Mouse (Mus musculus) intestine, postnatal 0 days (tissue): ENCODE data around the gene Faf2. TPM values are rescaled to one million over a fixed set of nuclear protein-coding genes. Genes with fewer than 3 reads are reported as not detected.

ENCODE experiments used
- ATAC-seq: fragments of 200-750 bp; cut with Nextera tagmentation; 2 replicates; pipeline ENCODE4 v1.8.0; 2017; ENCODE audit warnings: mild to moderate bottlenecking, moderate TSS enrichment, moderate library complexity
- H3K27ac ChIP-seq: fragments of 300-500 bp; sonication (generic); 2 replicates; pipeline ENCODE4 v1.5.1; 2014; ENCODE audit warnings: mild to moderate bottlenecking, low read depth, low read length, moderate library complexity
- H3K27me3 ChIP-seq: fragments of 300-500 bp; sonication (generic); replicated peaks from 2 replicates; pipeline ENCODE4 v1.6.1; 2014; ENCODE audit warnings: low read length, mixed read lengths; ENCODE audit not compliant: control insufficient read depth, insufficient read depth
- H3K36me3 ChIP-seq: fragments of 300-500 bp; sonication (generic); 2 replicates; pipeline ENCODE4 v1.6.1; 2014; ENCODE audit warnings: mild to moderate bottlenecking, moderate library complexity; ENCODE audit not compliant: control insufficient read depth, insufficient read depth
- H3K4me1 ChIP-seq: fragments of 300-500 bp; sonication (generic); replicated peaks from 2 replicates; pipeline ENCODE4 v1.6.1; 2014; ENCODE audit warnings: antibody characterized with exemption, low read length, mixed read lengths; ENCODE audit not compliant: control insufficient read depth, insufficient read depth
- H3K4me2 ChIP-seq: fragments of 300-500 bp; sonication (generic); replicated peaks from 2 replicates; pipeline ENCODE4 v1.6.1; 2014; ENCODE audit warnings: low read depth, mild to moderate bottlenecking, moderate library complexity
- H3K4me3 ChIP-seq: fragments of 300-500 bp; sonication (generic); 2 replicates; pipeline ENCODE4 v1.5.1; 2014; ENCODE audit warnings: low read depth, low read length
- H3K9ac ChIP-seq: fragments of 300-500 bp; sonication (generic); 2 replicates; pipeline ENCODE4 v1.6.1; 2014; ENCODE audit warnings: mild to moderate bottlenecking, low read depth, low read length
- H3K9me3 ChIP-seq: fragments of 300-500 bp; sonication (generic); 2 replicates; pipeline ENCODE4 v1.6.1; 2016; ENCODE audit warnings: mixed run types; ENCODE audit not compliant: control insufficient read depth
- CTCF ChIP-seq: sonication (generic); IDR thresholded peaks from 2 replicates; pipeline ENCODE4 v1.5.1; 2016; ENCODE audit warnings: low read depth, mild to moderate bottlenecking, control low read depth, antibody characterized with exemption, moderate library complexity
- WGBS: fragments of 180-500 bp; shearing (Covaris S2); extraction: QIAGEN DNeasy Blood & Tissue Kit; methylation state at CpG from one replicate; pipeline ENCODE4 v1.1.7; 2014; 5-methylcytosine and 5-hydroxymethylcytosine counted together
- polyA plus RNA-seq: library from polyadenylated mRNA; unstranded; fragments of >200 nt; fragmentation: Nextera tagmentation; extraction: Ambion mirVana; gene quantifications from 2 replicates; pipeline ENCODE4 v1.2.1, GENCODE M21; 2015

Gene Faf2
- polyA plus RNA-seq, 1 experiment from 2014 or later = 45.9 TPM

DNA sequence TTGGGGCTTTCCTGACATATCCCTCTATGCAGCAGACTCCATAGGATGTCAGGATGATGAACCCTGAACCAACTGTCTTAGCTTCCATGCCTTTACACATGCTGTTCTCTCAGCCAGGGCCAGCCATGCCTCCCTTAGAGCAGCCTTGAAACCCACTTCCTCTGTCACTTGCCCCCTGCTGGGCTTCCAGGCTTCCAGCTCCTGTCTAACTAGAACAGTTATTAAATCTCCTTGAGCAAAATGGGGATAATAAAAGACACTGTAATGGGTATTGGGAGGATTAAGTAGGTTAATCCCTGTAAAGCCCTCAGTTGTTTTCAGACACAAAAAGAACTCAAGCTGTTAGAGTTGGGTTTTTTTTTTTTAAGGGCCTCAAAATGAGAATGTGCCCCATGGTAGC is 18.1 kb upstream of the Faf2 start:
- H3K4me2 ChIP-seq = no peak overlapping the region
- TF ChIP-seq CTCF = peak; percentile 32; the same call in 1 of the 2 replicates
- peak overlapping the region; percentile 15; the same call in 1 of the 2 replicates for H3K27ac ChIP-seq
- H3K27me3 ChIP-seq = no peaks in the 10 kb centered on the region
- H3K4me1 ChIP-seq = peaks cover 15% of the 10 kb centered on the region; the same call in 1 of the 2 replicates
- no peak overlapping the region for H3K4me3 ChIP-seq
- no peaks in the 10 kb centered on the region for H3K9me3 ChIP-seq
- H3K9ac ChIP-seq = no peak overlapping the region
- peaks cover 16% of the 10 kb centered on the region for H3K36me3 ChIP-seq
- no peak for ATAC-seq

DNA sequence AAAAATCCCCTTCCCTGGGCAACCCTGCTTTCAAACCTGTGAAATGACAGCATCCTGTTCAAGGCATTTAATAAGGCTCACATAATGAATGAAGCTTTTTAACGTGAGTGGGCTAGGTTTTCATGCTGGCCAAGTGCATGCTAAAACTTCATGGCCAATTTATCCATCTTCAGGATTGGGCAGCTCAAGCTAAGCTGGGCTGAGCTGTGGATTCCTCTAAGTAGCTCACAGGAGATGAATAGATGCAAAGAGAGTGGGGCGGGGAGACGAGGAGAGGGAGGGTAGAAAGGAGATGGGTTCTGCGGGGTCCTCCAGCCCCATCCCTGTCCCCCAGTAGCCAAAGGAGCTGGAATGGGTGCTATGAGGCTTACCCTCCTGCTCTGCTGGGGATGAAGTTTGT is 17.4 kb upstream of the Faf2 start:
- TF ChIP-seq CTCF = no peak
- peak overlapping the region; percentile 62; the same call in 1 of the 2 replicates for H3K27ac ChIP-seq
- no peak overlapping the region for H3K4me2 ChIP-seq
- H3K4me1 ChIP-seq = peaks cover 15% of the 10 kb centered on the region; the same call in 1 of the 2 replicates
- H3K36me3 ChIP-seq = peaks cover 10% of the 10 kb centered on the region; the same call in 1 of the 2 replicates
- no peak overlapping the region for H3K4me3 ChIP-seq
- no peaks in the 10 kb centered on the region for H3K27me3 ChIP-seq
- H3K9me3 ChIP-seq = no peaks in the 10 kb centered on the region
- no peak overlapping the region for H3K9ac ChIP-seq
- WGBS = 67% methylated on average over 4 of the region's 4 CpGs
- no peak for ATAC-seq

DNA sequence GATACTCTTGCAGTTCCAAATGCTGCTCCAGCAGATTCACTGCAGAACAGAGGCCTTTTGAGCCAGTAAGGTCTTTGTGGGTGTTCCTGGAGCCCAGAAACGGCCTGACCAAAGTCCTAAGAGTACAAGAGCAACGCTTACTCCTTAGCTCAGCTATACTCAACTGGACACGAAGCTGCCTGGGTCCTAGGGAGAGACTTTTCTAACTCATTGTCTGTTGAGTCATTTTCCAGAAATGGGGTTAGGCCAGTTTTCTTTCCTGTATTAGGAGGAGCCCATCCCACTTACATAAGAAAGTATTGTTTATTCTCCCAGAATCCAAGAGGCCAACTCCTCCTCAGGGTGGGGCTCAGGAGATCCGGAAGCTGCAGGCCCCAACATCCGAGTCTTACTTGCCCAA is 16.2 kb upstream of the Faf2 start:
- peak; percentile 69 for ATAC-seq
- peak overlapping the region; percentile 62 for H3K27ac ChIP-seq
- WGBS = 36% methylated on average over 5 of the region's 5 CpGs
- no peaks in the 10 kb centered on the region for H3K27me3 ChIP-seq
- H3K9me3 ChIP-seq = no peaks in the 10 kb centered on the region
- H3K36me3 ChIP-seq = peaks cover 7% of the 10 kb centered on the region; the same call in 1 of the 2 replicates
- 0 out of 2 replicates have a peak overlapping the region, but pooled peaks have one; percentile 6 for H3K4me2 ChIP-seq
- no peak overlapping the region for H3K4me3 ChIP-seq
- TF ChIP-seq CTCF = no peak
- peaks cover 15% of the 10 kb centered on the region for H3K4me1 ChIP-seq
- no peak overlapping the region for H3K9ac ChIP-seq

DNA sequence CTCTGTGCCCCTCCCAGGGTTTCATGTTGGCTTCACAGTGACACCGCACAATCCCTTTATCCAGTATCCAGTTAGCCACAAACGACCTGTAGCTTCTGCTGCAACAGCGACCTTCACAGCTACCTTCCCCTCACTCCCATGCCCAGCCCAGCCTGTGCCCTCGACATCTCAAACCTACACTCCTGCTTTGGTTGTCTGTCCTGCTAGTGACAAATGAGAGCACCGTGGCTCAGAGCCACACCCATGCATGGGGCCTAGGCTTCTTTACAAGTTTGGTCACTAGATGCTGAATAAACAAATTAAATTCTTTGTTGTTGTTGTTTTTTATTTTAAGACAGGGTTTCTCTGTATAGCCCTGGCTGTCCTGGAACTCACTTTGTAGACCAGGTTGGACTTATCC is 14.4 kb upstream of the Faf2 start:
- no peak for TF ChIP-seq CTCF
- peaks cover 7% of the 10 kb centered on the region; the same call in 1 of the 2 replicates for H3K36me3 ChIP-seq
- H3K27ac ChIP-seq = peak overlapping the region; percentile 35; the same call in 1 of the 2 replicates
- whole genome bisulfite sequencing = 62% methylated on average over 5 of the region's 5 CpGs
- no peaks in the 10 kb centered on the region for H3K9me3 ChIP-seq
- peaks cover 12% of the 10 kb centered on the region for H3K4me1 ChIP-seq
- H3K4me2 ChIP-seq = no peak overlapping the region
- no peak overlapping the region for H3K4me3 ChIP-seq
- no peak for ATAC-seq
- no peaks in the 10 kb centered on the region for H3K27me3 ChIP-seq
- H3K9ac ChIP-seq = no peak overlapping the region

DNA sequence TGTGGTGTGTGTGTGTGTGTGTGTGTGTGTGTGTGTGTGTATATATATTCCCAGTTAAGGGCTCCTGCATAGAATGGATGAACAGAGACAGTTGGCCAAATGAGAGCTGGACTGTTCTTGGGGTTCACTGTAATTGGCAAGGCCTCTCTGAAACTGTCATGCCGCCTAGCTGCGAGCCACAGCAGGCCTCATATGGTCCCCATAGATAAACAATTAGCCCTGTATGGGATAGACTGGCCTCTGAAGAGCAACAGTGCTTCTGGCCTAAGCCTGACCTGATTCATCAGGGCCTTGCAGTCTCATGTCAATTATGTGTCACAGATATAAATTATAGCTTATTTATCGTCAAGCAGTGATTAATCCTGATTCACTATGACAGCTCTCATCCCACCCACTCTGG is 13.6 kb upstream of the Faf2 start:
- H3K36me3 ChIP-seq = peaks cover 7% of the 10 kb centered on the region; the same call in 1 of the 2 replicates
- H3K9ac ChIP-seq = no peak overlapping the region
- no peak for TF ChIP-seq CTCF
- H3K4me3 ChIP-seq = no peak overlapping the region
- no peaks in the 10 kb centered on the region for H3K9me3 ChIP-seq
- H3K4me1 ChIP-seq = peaks cover 8% of the 10 kb centered on the region
- WGBS = 69% methylated on average over 3 of the region's 3 CpGs
- no peak for ATAC-seq
- H3K4me2 ChIP-seq = no peak overlapping the region
- H3K27ac ChIP-seq = no peak overlapping the region
- no peaks in the 10 kb centered on the region for H3K27me3 ChIP-seq

DNA sequence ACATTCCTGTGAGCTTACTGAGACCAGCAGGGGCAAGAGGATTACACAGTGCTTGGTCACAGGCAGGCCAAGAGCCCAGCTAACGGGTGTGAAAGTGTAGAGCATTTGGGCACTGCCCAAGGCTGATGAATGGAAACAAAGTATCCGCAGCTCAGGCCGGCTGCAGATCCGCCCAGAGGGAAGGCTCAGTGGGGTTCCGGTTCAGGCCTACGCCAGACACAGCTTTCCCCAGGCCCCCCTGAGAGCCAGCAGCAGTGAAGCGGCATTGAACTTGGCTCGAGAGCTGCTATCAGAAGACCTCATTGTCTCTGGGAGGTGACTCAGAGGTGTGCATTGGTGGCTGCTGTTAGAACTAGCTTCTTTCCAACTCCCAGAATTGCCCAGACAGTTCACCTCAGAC is 12.9 kb upstream of the Faf2 start:
- 49% methylated on average over 8 of the region's 8 CpGs for WGBS
- Histone ChIP-seq H3K9ac (no peak overlapping the region), H3K4me3 (no peak overlapping the region), H3K27ac (no peak overlapping the region), H3K4me2 (peak overlapping the region; percentile 89), H3K27me3 (no peaks in the 10 kb centered on the region), H3K36me3 (0 out of 2 replicates have a peak, but pooled peaks cover 7% of the 10 kb centered on the region), H3K4me1 (peaks cover 3% of the 10 kb centered on the region; the same call in 1 of the 2 replicates), H3K9me3 (no peaks in the 10 kb centered on the region)
- no peak for TF ChIP-seq CTCF
- ATAC-seq = no peak
